Mouse (Mus musculus) heart, postnatal 4 days (tissue): ENCODE results near the gene Tbx19. TPM values are rescaled to one million over a fixed set of nuclear protein-coding genes. Genes with fewer than 3 reads are reported as not detected.
A peak's percentile ranks its signal among the peaks of the same experiment; 100 is the strongest.

ENCODE experiments used
- DNase-seq: peaks from one replicate; pipeline ENCODE4 v3.0.0; 2021
- total RNA-seq, 2 experiments: library from RNA; stranded (reverse); gene quantifications; 2 replicates each; pipeline ENCODE4 v1.2.3; 2021

Tbx19 gene
- total RNA-seq, 2 experiments from 2014 or later, result not detected

- DNase-seq, result no peak
Measured at GRCm38 (mm10) chr1:165113700-165114099, 46.9 kb downstream of the Tbx19 start.

- peak; percentile 64 for DNase-seq
Measured at GRCm38 (mm10) chr1:165110659-165111058, 49.9 kb downstream of the Tbx19 start.

GRCm38 (mm10) chr1:165109135-165109534, 51.4 kb downstream of the Tbx19 start:
- no peak for DNase-seq

GRCm38 (mm10) chr1:165108477-165108876, 52.1 kb downstream of the Tbx19 start:
- DNase-seq, result no peak

- no peak for DNase-seq
Measured at GRCm38 (mm10) chr1:165106011-165106385, 54.6 kb downstream of the Tbx19 start.

- DNase-seq, result no peak
Measured at GRCm38 (mm10) chr1:165105270-165106010, 55.1 kb downstream of the Tbx19 start.

- DNase-seq, result peak; percentile 33
Measured at GRCm38 (mm10) chr1:165104707-165105259, 55.8 kb downstream of the Tbx19 start.

GRCm38 (mm10) chr1:165099569-165099968, 61.0 kb downstream of the Tbx19 start:
- no peak for DNase-seq

GRCm38 (mm10) chr1:165094871-165095270, 65.7 kb downstream of the Tbx19 start:
- DNase-seq, result no peak

- DNase-seq, result peak; percentile 16
Measured at GRCm38 (mm10) chr1:165091721-165092120, 68.9 kb downstream of the Tbx19 start.

- DNase-seq, result no peak
Measured at GRCm38 (mm10) chr1:165089556-165089955, 71.0 kb downstream of the Tbx19 start.

Other genes with a start within 250 kb of the Tbx19 start
- not detected for gene Xcl1, start 225.2 kb downstream of the Tbx19 start, total RNA-seq
- 10 to 100 TPM; 16.6 to 17.4 TPM for gene Sft2d2, start 33.7 kb upstream of the Tbx19 start, total RNA-seq
- 10 to 100 TPM; 52.2 to 52.7 TPM for gene Tiprl, start 76.2 kb upstream of the Tbx19 start, total RNA-seq
- gene Gpr161, start 135.0 kb upstream of the Tbx19 start, total RNA-seq, result 1 to 10 TPM; 5.8 to 8.0 TPM